8 mouse cellular contexts compared by ENCODE assay signal in genomic region chr5:53465883-53466282, GRCm38 (mm10). TPM values are rescaled to one million over a fixed set of nuclear protein-coding genes. Genes with fewer than 3 reads are reported as not detected.
DNase-seq lines count a peak whose midpoint lies in the region; ATAC-seq and TF ChIP-seq lines count a peak whose summit lies in the region.

TSS of gene Rbpj (plus strand) at chr5:53466152.

- H3K9ac ChIP-seq in forebrain, postnatal 0 days: no peak within 1 kb of the TSS
- H3K9ac ChIP-seq in hindbrain, embryonic 11.5 days (ENCODE audit: low read depth, low read length): no peak within 1 kb of the TSS

- no peak within 1 kb of the TSS for H3K4me3 ChIP-seq in forebrain, postnatal 0 days (ENCODE audit: low read depth, low read length)
- H3K4me3 ChIP-seq in hindbrain, embryonic 11.5 days (ENCODE audit: low read depth, low read length): no peak within 1 kb of the TSS

- no peak for TF ChIP-seq CTCF in forebrain, postnatal 0 days (IDR thresholded peaks at IDR 0.05; ENCODE audit: low read depth)

- no peaks in the 10 kb centered on the region for H3K9me3 ChIP-seq in forebrain, postnatal 0 days (ENCODE audit: low read length)
- no peaks in the 10 kb centered on the region for H3K9me3 ChIP-seq in hindbrain, embryonic 11.5 days (ENCODE audit: control insufficient read depth, low read length)

- 87% methylated on average over 9 of the region's 9 CpGs for WGBS in forebrain, postnatal 0 days
- 88% methylated on average over 9 of the region's 9 CpGs for WGBS in hindbrain, embryonic 11.5 days

- no peaks in the 10 kb centered on the region for H3K27me3 ChIP-seq in forebrain, postnatal 0 days (ENCODE audit: insufficient read depth, low read length)
- H3K27me3 ChIP-seq in hindbrain, embryonic 11.5 days (ENCODE audit: control insufficient read depth, insufficient read depth, low read length): no peaks in the 10 kb centered on the region

- no peaks in the 10 kb centered on the region for H3K36me3 ChIP-seq in forebrain, postnatal 0 days (ENCODE audit: insufficient read depth)
- H3K36me3 ChIP-seq in hindbrain, embryonic 11.5 days (ENCODE audit: control insufficient read depth, insufficient read depth, low read length): no peaks in the 10 kb centered on the region

- no peak for DNase-seq in adrenal gland, adult 18-20 months (ENCODE audit: low spot score in 2 of 2)
- DNase-seq in adrenal gland, adult (ENCODE audit: inconsistent age in 2 of 2, low spot score in 1 of 2): no peak
- DNase-seq in forebrain, postnatal 0 days: no peak
- DNase-seq in hindbrain, embryonic 11.5 days (ENCODE audit: low spot score): no peak
- no peak for DNase-seq in ovary, adult 18-20 months (ENCODE audit: low spot score)
- no peak for DNase-seq in spleen, adult 12 weeks (ENCODE audit: low spot score)

- H3K4me2 ChIP-seq in forebrain, postnatal 0 days (ENCODE audit: low read depth): no peak within 1 kb of the TSS
- H3K4me2 ChIP-seq in hindbrain, embryonic 11.5 days (replicated peaks; ENCODE audit: low read depth, low read length): no peak within 1 kb of the TSS

- no peak within 1 kb of the TSS for H3K27ac ChIP-seq in forebrain, postnatal 0 days (ENCODE audit: low read depth, low read length)
- no peak within 1 kb of the TSS for H3K27ac ChIP-seq in hindbrain, embryonic 11.5 days (ENCODE audit: low read depth, low read length)

- no peak for ATAC-seq in activated CD4-positive, CD25-positive, alpha-beta regulatory T cell, adult 4 months
- no peak for ATAC-seq in forebrain, postnatal 0 days
- no peak for ATAC-seq in hindbrain, embryonic 11.5 days (ENCODE audit: low FRiP score)
- no peak for ATAC-seq in megakaryocyte, adult 5-6 weeks (ENCODE audit: poor library complexity, severe bottlenecking)

- no peaks in the 10 kb centered on the region for H3K4me1 ChIP-seq in forebrain, postnatal 0 days (ENCODE audit: insufficient read depth)
- H3K4me1 ChIP-seq in hindbrain, embryonic 11.5 days (replicated peaks; ENCODE audit: control insufficient read depth, insufficient read depth, low read length): no peaks in the 10 kb centered on the region

RNA-seq across cellular contexts. Expression of gene Rbpj, which starts in this region (rescaled TPM):
- total RNA-seq in adrenal gland, adult 18-20 months (2021): 10 to 100 TPM; 28.2 to 31.3 TPM
- 10 to 100 TPM; 41.3 to 45.6 TPM for polyA plus RNA-seq in activated CD4-positive, CD25-positive, alpha-beta regulatory T cell, adult 4 months (2017; shearing (Covaris generic))
- 18.8 and 25.4 TPM in 2 replicates for total RNA-seq in forebrain, postnatal 0 days (2014; rRNA removed)
- 13.8 and 19.4 TPM in 2 replicates for polyA plus RNA-seq in forebrain, postnatal 0 days (2015; fragmentation: Nextera tagmentation; extraction: Ambion mirVana)
- polyA plus RNA-seq in hindbrain, embryonic 11.5 days (2014; fragmentation: Nextera tagmentation; extraction: Ambion mirVana): 56.1 and 65.0 TPM in 2 replicates
- total RNA-seq in megakaryocyte, adult 5-6 weeks (2015): 92.4 and 93.2 TPM in 2 replicates
- 50.8 and 64.1 TPM in 2 replicates for total RNA-seq in megakaryocyte, adult 5-6 weeks (2017)
